Mouse (Mus musculus) myocyte (in vitro differentiated cells): ENCODE results near the gene Ankrd10. TPM values are rescaled to one million over a fixed set of nuclear protein-coding genes. Genes with fewer than 3 reads are reported as not detected.

Source experiments
- H3K27me3 ChIP-seq: one replicate; pipeline ENCODE4 v1.6.1; 2011; ENCODE audit not compliant: control insufficient read depth, insufficient read depth, insufficient read length
- H3K36me3 ChIP-seq: one replicate; pipeline ENCODE4 v1.6.1; 2011; ENCODE audit not compliant: control insufficient read depth, insufficient read depth
- H3K4me2 ChIP-seq: one replicate; pipeline ENCODE4 v1.6.1; 2011; ENCODE audit warnings: low read depth, control low read depth
- H3K4me3 ChIP-seq: one replicate; pipeline ENCODE4 v1.5.1; 2011; ENCODE audit warnings: mild to moderate bottlenecking, control low read depth, moderate library complexity
- H3K79me2 ChIP-seq: one replicate; pipeline ENCODE4 v1.6.1; 2011; ENCODE audit not compliant: control insufficient read depth, insufficient read depth
- H3ac ChIP-seq: one replicate; pipeline ENCODE4 v1.6.1; 2011; ENCODE audit not compliant: control insufficient read depth, insufficient read length
- CEBPB ChIP-seq: IDR thresholded peaks from 2 replicates; pipeline ENCODE4 v1.6.1; 2011; ENCODE audit warnings: mild to moderate bottlenecking, moderate library complexity; ENCODE audit not compliant: poor library complexity, insufficient read depth, severe bottlenecking
- E2F4 ChIP-seq: IDR thresholded peaks from one replicate; pipeline ENCODE4 v1.6.1; 2011; ENCODE audit warnings: mild to moderate bottlenecking, control low read depth, moderate library complexity; ENCODE audit not compliant: insufficient read depth
- MAX ChIP-seq: IDR thresholded peaks from one replicate; pipeline ENCODE4 v1.6.1; 2011; ENCODE audit warnings: low read depth, mild to moderate bottlenecking, control low read depth
- MYOD1 ChIP-seq, 3 experiments: IDR thresholded peaks; one replicate each; pipeline ENCODE4 v1.6.1; 2011; ENCODE audit warnings: control low read depth in 2 of 3, low read depth in 2 of 3, mild to moderate bottlenecking in 2 of 3, moderate library complexity in 1 of 3; ENCODE audit not compliant: insufficient read length in 2 of 3, control insufficient read depth in 1 of 3
- MYOG ChIP-seq, 3 experiments: IDR thresholded peaks; one replicate each; pipeline ENCODE4 v1.6.1; 2011; ENCODE audit warnings: control low read depth in 2 of 3, low read depth in 2 of 3, mild to moderate bottlenecking in 2 of 3; ENCODE audit not compliant: insufficient read length in 2 of 3, control insufficient read depth in 1 of 3, insufficient read depth in 1 of 3
- POLR2A ChIP-seq: IDR thresholded peaks from one replicate; pipeline ENCODE4 v1.6.1; 2011; ENCODE audit warnings: low read depth, mild to moderate bottlenecking, control low read depth, moderate library complexity; ENCODE audit not compliant: insufficient read length
- POLR2AphosphoS2 ChIP-seq: IDR thresholded peaks from one replicate; pipeline ENCODE4 v1.6.1; 2011; ENCODE audit warnings: low read depth, control low read depth; ENCODE audit not compliant: insufficient read length
- REST ChIP-seq: IDR thresholded peaks from one replicate; pipeline ENCODE4 v1.6.1; 2011; ENCODE audit warnings: mild to moderate bottlenecking, control low read depth, moderate library complexity; ENCODE audit not compliant: insufficient read depth, insufficient read length
- SRF ChIP-seq: IDR thresholded peaks from one replicate; pipeline ENCODE4 v1.6.1; 2011; ENCODE audit warnings: low read depth; ENCODE audit not compliant: control insufficient read depth, insufficient read length
- TCF12 ChIP-seq: IDR thresholded peaks from one replicate; pipeline ENCODE4 v1.6.1; 2011; ENCODE audit warnings: mild to moderate bottlenecking, control low read depth; ENCODE audit not compliant: poor library complexity, insufficient read depth, severe bottlenecking
- TCF3 ChIP-seq: IDR thresholded peaks from one replicate; pipeline ENCODE4 v1.6.1; 2011; ENCODE audit warnings: low read depth, control low read depth; ENCODE audit not compliant: insufficient read length
- polyA plus RNA-seq: library from polyadenylated mRNA; unstranded; fragments of >200 nt; fragmentation: generic; extraction: Trizol; gene quantifications from one replicate; pipeline ENCODE4 v1.2.1, GENCODE M21; 2012; ENCODE audit warnings: missing spikeins

The Ankrd10 gene
- polyA plus RNA-seq, 1 experiment, result 71.9 TPM

DNA sequence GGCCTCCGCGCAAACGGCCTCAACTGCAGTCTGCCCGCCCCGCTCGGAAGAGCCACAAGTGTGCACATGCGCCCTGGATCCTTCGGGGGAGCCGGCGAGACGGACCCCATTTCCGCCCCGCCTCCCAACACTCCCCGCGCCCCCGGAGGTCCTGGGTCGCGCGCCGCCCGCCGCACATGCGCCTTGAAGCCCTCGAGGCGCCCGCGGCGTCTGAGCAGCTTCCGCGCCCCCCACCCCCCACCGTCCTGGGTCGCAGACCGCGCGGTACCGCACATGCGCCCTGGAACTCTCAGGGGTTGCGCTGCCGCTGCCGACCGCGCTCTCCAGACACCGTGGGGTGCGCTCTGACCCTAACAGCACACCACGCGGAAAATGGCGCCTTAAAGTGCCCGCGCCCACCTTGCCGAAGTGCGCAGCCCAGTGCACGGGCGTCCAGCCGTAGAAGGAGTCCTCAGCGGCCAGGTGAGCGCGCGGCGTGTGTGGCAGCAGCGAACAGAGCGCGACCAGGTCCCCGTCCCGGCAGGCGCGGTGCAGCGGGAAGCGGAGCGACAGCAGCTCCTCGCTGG is 462 bp downstream of the Ankrd10 start:
- Histone ChIP-seq H3K4me3 (peak overlapping the region; percentile 67), H3K79me2 (peaks cover 47% of the 10 kb centered on the region), H3K36me3 (peaks cover 6% of the 10 kb centered on the region), H3ac (peak overlapping the region; percentile 89), H3K4me2 (peak overlapping the region; percentile 84), H3K27me3 (no peaks in the 10 kb centered on the region)
- TF ChIP-seq POLR2A, result peak; percentile 53
- peak in 1 of 3 experiments; percentile 2 for TF ChIP-seq MYOD1 (IDR thresholded peaks at IDR 0.05; ENCODE audit: control insufficient read depth in 1 of 3, insufficient read length in 2 of 3, low read depth in 2 of 3)
- TF ChIP-seq MAX, result no peak

- H3K4me2 ChIP-seq, result peak overlapping the region; percentile 84
- peak overlapping the region; percentile 89 for H3ac ChIP-seq
- no peaks in the 10 kb centered on the region for H3K27me3 ChIP-seq
- peak overlapping the region; percentile 67 for H3K4me3 ChIP-seq
- peaks cover 53% of the 10 kb centered on the region for H3K79me2 ChIP-seq
- TF ChIP-seq TCF12, result no peak
- TF ChIP-seq MAX, result no peak
- no peak for TF ChIP-seq E2F4
- TF ChIP-seq SRF, result no peak
- no peak for TF ChIP-seq REST
- no peak for TF ChIP-seq TCF3
- TF ChIP-seq MYOG (IDR thresholded peaks at IDR 0.05; ENCODE audit: control insufficient read depth in 1 of 3, insufficient read depth in 1 of 3, insufficient read length in 2 of 3, low read depth in 2 of 3), result no peak
- TF ChIP-seq POLR2A, result no peak
- peak; percentile 81 for TF ChIP-seq POLR2AphosphoS2
- TF ChIP-seq CEBPB, result no peak
- TF ChIP-seq MYOD1 (IDR thresholded peaks at IDR 0.05; ENCODE audit: control insufficient read depth in 1 of 3, insufficient read length in 2 of 3, low read depth in 2 of 3), result peak in 1 of 3 experiments; percentile 47
- peaks cover 6% of the 10 kb centered on the region for H3K36me3 ChIP-seq
Measured at GRCm38 (mm10) chr8:11634331-11635011, 1.1 kb downstream of the Ankrd10 start.

DNA sequence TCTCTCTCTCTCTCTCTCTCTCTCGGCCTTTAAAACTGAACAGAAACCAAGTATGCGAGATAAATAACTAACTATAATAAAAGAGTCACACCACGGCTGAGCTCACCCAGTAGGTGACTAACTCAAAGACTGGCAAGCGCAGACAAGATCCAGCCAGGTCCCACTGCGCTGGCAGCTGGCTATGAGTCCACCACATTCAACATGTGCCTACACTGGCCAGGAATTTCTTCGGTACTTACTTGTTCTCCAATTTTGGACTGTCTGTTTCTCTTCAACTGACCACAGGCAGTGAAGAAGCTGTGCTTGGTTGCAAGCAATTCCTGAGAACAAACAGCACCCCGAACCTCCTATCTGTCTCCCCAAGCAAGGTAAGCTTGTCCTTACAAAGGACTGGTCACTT is 2.1 kb downstream of the Ankrd10 start:
- Histone ChIP-seq H3K4me3 (peak overlapping the region; percentile 67), H3ac (peak overlapping the region; percentile 89), H3K79me2 (peaks cover 63% of the 10 kb centered on the region), H3K27me3 (no peaks in the 10 kb centered on the region), H3K36me3 (peaks cover 12% of the 10 kb centered on the region), H3K4me2 (peak overlapping the region; percentile 84)
- no peak for TF ChIP-seq SRF
- TF ChIP-seq MYOG (IDR thresholded peaks at IDR 0.05; ENCODE audit: control insufficient read depth in 1 of 3, insufficient read depth in 1 of 3, insufficient read length in 2 of 3, low read depth in 2 of 3), result peak in 1 of 3 experiments; percentile 53
- peak in 2 of 3 experiments; percentile 13 to 67 for TF ChIP-seq MYOD1 (IDR thresholded peaks at IDR 0.05; ENCODE audit: control insufficient read depth in 1 of 3, insufficient read length in 2 of 3, low read depth in 2 of 3)
- no peak for TF ChIP-seq E2F4
- peak; percentile 30 for TF ChIP-seq POLR2A
- peak; percentile 52 for TF ChIP-seq POLR2AphosphoS2
- TF ChIP-seq REST, result no peak

GRCm38 (mm10) chr8:11632406-11632805 is 3.2 kb downstream of the Ankrd10 start:
- H3K36me3 ChIP-seq, result peaks cover 21% of the 10 kb centered on the region
- H3K27me3 ChIP-seq, result no peaks in the 10 kb centered on the region
- no peak overlapping the region for H3ac ChIP-seq
- H3K79me2 ChIP-seq, result peaks cover 73% of the 10 kb centered on the region
- TF ChIP-seq POLR2A, result peak; percentile 31
- TF ChIP-seq E2F4, result no peak
- H3K4me2 ChIP-seq, result peak overlapping the region; percentile 84
- H3K4me3 ChIP-seq, result peak overlapping the region; percentile 67

DNA sequence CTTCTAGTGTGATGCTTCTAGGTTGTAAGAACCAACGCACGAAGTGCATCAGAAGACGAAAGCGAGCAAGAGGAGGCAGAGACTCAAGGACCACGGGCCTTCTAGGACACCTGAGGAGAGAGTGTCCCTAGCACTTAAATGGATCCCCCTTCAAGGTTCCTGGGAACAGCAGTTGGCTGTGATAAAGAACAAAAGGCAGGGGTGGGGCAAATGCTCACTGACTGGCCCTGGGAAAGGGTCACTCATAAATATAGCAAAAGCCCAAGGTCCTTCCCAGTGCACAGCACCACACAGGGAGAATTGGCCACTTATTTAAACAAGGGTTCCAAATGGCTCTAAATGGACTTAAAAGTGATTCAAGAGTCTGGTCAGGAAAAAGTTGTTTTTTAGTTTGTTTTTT is 6.4 kb downstream of the Ankrd10 start:
- Histone ChIP-seq H3K27me3 (no peaks in the 10 kb centered on the region), H3K36me3 (peaks cover 28% of the 10 kb centered on the region), H3ac (no peak overlapping the region), H3K79me2 (peaks cover 72% of the 10 kb centered on the region), H3K4me3 (no peak overlapping the region), H3K4me2 (peak overlapping the region; percentile 31)
- TF ChIP-seq MYOD1 (IDR thresholded peaks at IDR 0.05; ENCODE audit: control insufficient read depth in 1 of 3, insufficient read length in 2 of 3, low read depth in 2 of 3), result no peak
- TF ChIP-seq E2F4, result no peak
